Mouse (Mus musculus): ENCODE data around the gene Pias1.

DNA sequence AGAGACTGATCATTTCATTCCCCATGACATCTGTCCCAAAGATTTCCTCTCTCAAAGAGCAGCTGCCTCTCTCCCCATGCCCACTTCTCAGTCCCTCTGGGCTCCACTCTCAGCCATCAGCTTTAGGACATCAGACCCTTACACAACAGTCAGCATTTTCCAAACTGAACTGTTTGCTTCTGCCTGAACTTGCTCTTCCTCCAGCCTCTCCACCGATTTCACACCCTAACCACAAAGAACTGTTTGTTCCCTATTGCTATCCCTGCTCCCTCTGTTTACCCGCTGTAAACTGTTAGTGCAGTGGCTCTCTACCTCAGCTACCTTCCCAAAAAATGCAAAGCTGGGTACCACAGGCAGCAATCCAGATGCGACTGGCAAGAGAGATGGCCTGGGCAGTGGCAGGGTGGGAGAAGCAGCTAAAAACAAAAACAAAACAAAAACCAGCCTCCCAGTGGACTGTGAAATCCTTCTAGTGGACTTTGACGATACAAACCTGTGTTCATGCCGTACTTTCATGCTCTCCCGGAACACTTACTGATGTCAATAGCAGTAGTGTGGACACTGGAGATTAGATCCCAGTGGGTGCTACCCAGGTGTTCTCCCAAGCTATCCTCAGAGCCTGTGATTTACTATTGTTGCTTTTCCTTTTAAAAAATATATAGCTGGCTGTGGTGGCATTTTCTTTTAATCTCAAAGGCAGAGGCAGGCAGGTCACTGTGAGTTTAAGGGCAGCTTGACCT is 18.5 kb upstream of the Pias1 start:
- TF ChIP-seq CTCF (IDR thresholded peaks at IDR 0.05; ENCODE audit: low read depth, low read length) = no peak
- no peak for TF ChIP-seq POLR2A (IDR thresholded peaks at IDR 0.05; ENCODE audit: borderline replicate concordance, low read depth, low read length)

All from bone marrow macrophage, adult 2 months (primary cell).